Mouse (Mus musculus): ENCODE results near the gene Ccnd3. TPM values are rescaled to one million over a fixed set of nuclear protein-coding genes. Genes with fewer than 3 reads are reported as not detected.
A peak's percentile ranks its signal among the peaks of the same experiment; 100 is the strongest.
"Not testable (repeated sequence)": the region's sequence is repeated elsewhere in the genome, so short reads cannot be mapped to it uniquely, and the experiment has no call there.

The Ccnd3 gene
- polyA plus RNA-seq, 1 experiment from 2014 or later, result 552 TPM

- DNase-seq (ENCODE audit: low spot score), result no peak
- WGBS, result 32% methylated on average over 6 of the region's 6 CpGs
Observed at GRCm38 (mm10) chr17:47596162-47596838, 91.4 kb downstream of the Ccnd3 start.

GRCm38 (mm10) chr17:47596839-47597164, 92.0 kb downstream of the Ccnd3 start:
- H3K27me3 ChIP-seq (ENCODE audit: insufficient read depth, poor library complexity, severe bottlenecking), result no peaks in the 10 kb centered on the region
- H3K4me1 ChIP-seq, result peaks cover 50% of the 10 kb centered on the region
- DNase-seq (ENCODE audit: low spot score), result no peak
- 64% methylated on average over 5 of the region's 5 CpGs for WGBS
- H3K4me3 ChIP-seq, result peak overlapping the region; percentile 96
- H3K9me3 ChIP-seq, result no peaks in the 10 kb centered on the region
- peaks cover 63% of the 10 kb centered on the region for H3K36me3 ChIP-seq
- peak overlapping the region; percentile 99 for H3K27ac ChIP-seq

More at GRCm38 (mm10) chr17:47596162-47596838, 91.4 kb downstream of the Ccnd3 start:
- peak overlapping the region; percentile 99 for H3K27ac ChIP-seq
- H3K36me3 ChIP-seq, result peaks cover 58% of the 10 kb centered on the region
- no peaks in the 10 kb centered on the region for H3K27me3 ChIP-seq (ENCODE audit: insufficient read depth, poor library complexity, severe bottlenecking)
- no peaks in the 10 kb centered on the region for H3K9me3 ChIP-seq
- peak overlapping the region; percentile 96 for H3K4me3 ChIP-seq
- peaks cover 50% of the 10 kb centered on the region for H3K4me1 ChIP-seq

GRCm38 (mm10) chr17:47597261-47597660, 92.4 kb downstream of the Ccnd3 start:
- no peaks in the 10 kb centered on the region for H3K9me3 ChIP-seq
- H3K27me3 ChIP-seq (ENCODE audit: insufficient read depth, poor library complexity, severe bottlenecking), result no peaks in the 10 kb centered on the region
- peaks cover 67% of the 10 kb centered on the region for H3K36me3 ChIP-seq
- no peak for DNase-seq (ENCODE audit: low spot score)
- WGBS, result 58% methylated on average over 13 of the region's 13 CpGs
- H3K4me3 ChIP-seq, result peak overlapping the region; percentile 96
- H3K4me1 ChIP-seq, result peaks cover 50% of the 10 kb centered on the region
- H3K27ac ChIP-seq, result peak overlapping the region; percentile 99

- Histone ChIP-seq H3K27ac (peak overlapping the region; percentile 99), H3K27me3 (ENCODE audit: insufficient read depth, poor library complexity, severe bottlenecking) (no peaks in the 10 kb centered on the region), H3K4me3 (peak overlapping the region; percentile 96; the same call in 1 of the 2 replicates), H3K4me1 (peaks cover 45% of the 10 kb centered on the region), H3K36me3 (peaks cover 73% of the 10 kb centered on the region), H3K9me3 (no peaks in the 10 kb centered on the region)
- 14% methylated on average over 10 of the region's 10 CpGs for whole genome bisulfite sequencing
- DNase-seq (ENCODE audit: low spot score), result peak; percentile 94
Observed at GRCm38 (mm10) chr17:47597838-47598579, 93.2 kb downstream of the Ccnd3 start.

- WGBS, result 74% methylated on average over 10 of the region's 10 CpGs
- not testable (repeated sequence) for H3K4me3 ChIP-seq; H3K27me3 ChIP-seq (ENCODE audit: insufficient read depth, poor library complexity, severe bottlenecking); H3K9me3 ChIP-seq; DNase-seq (ENCODE audit: low spot score)
- Histone ChIP-seq H3K4me1 (peaks cover 43% of the 10 kb centered on the region), H3K36me3 (peaks cover 76% of the 10 kb centered on the region), H3K27ac (peak overlapping the region; percentile 99; the same call in 1 of the 2 replicates)
Observed at GRCm38 (mm10) chr17:47598580-47599304, 93.9 kb downstream of the Ccnd3 start.

GRCm38 (mm10) chr17:47599511-47600297, 94.9 kb downstream of the Ccnd3 start:
- no peaks in the 10 kb centered on the region for H3K9me3 ChIP-seq
- no peaks in the 10 kb centered on the region for H3K27me3 ChIP-seq (ENCODE audit: insufficient read depth, poor library complexity, severe bottlenecking)
- H3K4me1 ChIP-seq, result peaks cover 43% of the 10 kb centered on the region
- no peak overlapping the region for H3K4me3 ChIP-seq
- no peak for DNase-seq (ENCODE audit: low spot score)
- H3K36me3 ChIP-seq, result peaks cover 86% of the 10 kb centered on the region
- H3K27ac ChIP-seq, result peak overlapping the region; percentile 42
- WGBS, result 71% methylated on average over 11 of the region's 11 CpGs

GRCm38 (mm10) chr17:47600601-47601388, 95.9 kb downstream of the Ccnd3 start:
- Histone ChIP-seq H3K27me3 (ENCODE audit: insufficient read depth, poor library complexity, severe bottlenecking) (no peaks in the 10 kb centered on the region), H3K9me3 (no peaks in the 10 kb centered on the region), H3K27ac (0 out of 2 replicates have a peak overlapping the region, but pooled peaks have one; percentile 10), H3K4me3 (no peak overlapping the region), H3K36me3 (peaks cover 91% of the 10 kb centered on the region), H3K4me1 (peaks cover 34% of the 10 kb centered on the region)
- WGBS, result 92% methylated on average over 13 of the region's 13 CpGs
- no peak for DNase-seq (ENCODE audit: low spot score)

GRCm38 (mm10) chr17:47601389-47601755, 96.5 kb downstream of the Ccnd3 start:
- no peak for DNase-seq (ENCODE audit: low spot score)
- Histone ChIP-seq H3K27me3 (ENCODE audit: insufficient read depth, poor library complexity, severe bottlenecking) (no peaks in the 10 kb centered on the region), H3K9me3 (no peaks in the 10 kb centered on the region), H3K36me3 (peaks cover 93% of the 10 kb centered on the region), H3K4me3 (no peak overlapping the region), H3K4me1 (peaks cover 28% of the 10 kb centered on the region), H3K27ac (no peak overlapping the region)
- WGBS, result 85% methylated on average over 10 of the region's 10 CpGs

- peaks cover 19% of the 10 kb centered on the region for H3K4me1 ChIP-seq
- H3K27ac ChIP-seq, result no peak overlapping the region
- WGBS, result 91% methylated on average over 11 of the region's 11 CpGs
- no peak for DNase-seq (ENCODE audit: low spot score)
- no peaks in the 10 kb centered on the region for H3K27me3 ChIP-seq (ENCODE audit: insufficient read depth, poor library complexity, severe bottlenecking)
- H3K9me3 ChIP-seq, result no peaks in the 10 kb centered on the region
- H3K4me3 ChIP-seq, result no peak overlapping the region
- H3K36me3 ChIP-seq, result peaks cover 93% of the 10 kb centered on the region
Observed at GRCm38 (mm10) chr17:47602289-47602688, 97.4 kb downstream of the Ccnd3 start.

GRCm38 (mm10) chr17:47606220-47606619, 101.4 kb downstream of the Ccnd3 start:
- Histone ChIP-seq H3K36me3 (peaks cover 73% of the 10 kb centered on the region), H3K4me1 (peaks cover 9% of the 10 kb centered on the region), H3K4me3 (no peak overlapping the region), H3K27me3 (ENCODE audit: insufficient read depth, poor library complexity, severe bottlenecking) (no peaks in the 10 kb centered on the region), H3K27ac (no peak overlapping the region), H3K9me3 (no peaks in the 10 kb centered on the region)
- WGBS, result 79% methylated on average over 5 of the region's 5 CpGs
- DNase-seq (ENCODE audit: low spot score), result no peak

GRCm38 (mm10) chr17:47609182-47609581, 104.3 kb downstream of the Ccnd3 start:
- H3K27ac ChIP-seq, result no peak overlapping the region
- WGBS, result 91% methylated on average over 4 of the region's 4 CpGs
- H3K9me3 ChIP-seq, result no peaks in the 10 kb centered on the region
- H3K36me3 ChIP-seq, result peaks cover 59% of the 10 kb centered on the region
- no peak for DNase-seq (ENCODE audit: low spot score)
- no peak overlapping the region for H3K4me3 ChIP-seq
- no peaks in the 10 kb centered on the region for H3K27me3 ChIP-seq (ENCODE audit: insufficient read depth, poor library complexity, severe bottlenecking)
- H3K4me1 ChIP-seq, result peaks cover 21% of the 10 kb centered on the region
